Mouse (Mus musculus) thymus, adult 2 months (tissue): ENCODE data around the gene Rrn3. TPM values are rescaled to one million over a fixed set of nuclear protein-coding genes. Genes with fewer than 3 reads are reported as not detected.
"Not testable (repeated sequence)": the region's sequence is repeated elsewhere in the genome, so short reads cannot be mapped to it uniquely, and the experiment has no call there.

Experiments used
- DNase-seq: peaks from one replicate; pipeline ENCODE4 v3.0.0; 2021
- H3K27ac ChIP-seq: fragments of 200-500 bp; 2 replicates; pipeline ENCODE4 v1.5.1; 2012; ENCODE audit warnings: low read length, control low read depth; ENCODE audit not compliant: control insufficient read depth, insufficient read depth
- H3K27me3 ChIP-seq: fragments of 200-500 bp; 2 replicates; pipeline ENCODE4 v1.6.1; 2012; ENCODE audit warnings: mild to moderate bottlenecking, low read length, moderate library complexity, mixed read lengths; ENCODE audit not compliant: control insufficient read depth, insufficient read depth
- H3K36me3 ChIP-seq: fragments of 200-500 bp; 2 replicates; pipeline ENCODE4 v1.6.1; 2012; ENCODE audit warnings: mild to moderate bottlenecking, low read length, moderate library complexity; ENCODE audit not compliant: control insufficient read depth, insufficient read depth
- H3K4me1 ChIP-seq: fragments of 200-500 bp; replicated peaks from 2 replicates; pipeline ENCODE4 v1.6.1; 2012; ENCODE audit warnings: low read length; ENCODE audit not compliant: control insufficient read depth, insufficient read depth
- H3K4me3 ChIP-seq: fragments of 200-500 bp; 2 replicates; pipeline ENCODE4 v1.5.1; 2012; ENCODE audit warnings: mild to moderate bottlenecking, low read length, control low read depth, moderate library complexity; ENCODE audit not compliant: control insufficient read depth, insufficient read depth
- CTCF ChIP-seq: fragments of 200-500 bp; IDR thresholded peaks from 2 replicates; pipeline ENCODE4 v1.5.1; 2012; ENCODE audit warnings: mild to moderate bottlenecking, control low read depth, low read length, moderate library complexity, borderline replicate concordance; ENCODE audit not compliant: control insufficient read depth, poor library complexity, insufficient read depth; ENCODE audit errors: extremely low read depth
- POLR2A ChIP-seq: fragments of 200-500 bp; IDR thresholded peaks from 2 replicates; pipeline ENCODE4 v1.6.1; 2012; ENCODE audit warnings: mild to moderate bottlenecking, low read length, control low read depth, moderate library complexity; ENCODE audit not compliant: control insufficient read depth, poor library complexity, insufficient read depth; ENCODE audit errors: extremely low read depth
- WGBS: fragments of 180-500 bp; shearing (Covaris S2); methylation state at CpG from one replicate; pipeline ENCODE4 v1.1.7; 2018; 5-methylcytosine and 5-hydroxymethylcytosine counted together
- polyA plus RNA-seq: library from polyadenylated mRNA; depleted of rRNA; stranded (reverse); fragments of >200 nt; gene quantifications from 2 replicates; pipeline ENCODE4 v1.2.3, GENCODE M21; 2012; rRNA removed

The Rrn3 gene
- polyA plus RNA-seq = 13.6 and 14.6 TPM in 2 replicates

DNA sequence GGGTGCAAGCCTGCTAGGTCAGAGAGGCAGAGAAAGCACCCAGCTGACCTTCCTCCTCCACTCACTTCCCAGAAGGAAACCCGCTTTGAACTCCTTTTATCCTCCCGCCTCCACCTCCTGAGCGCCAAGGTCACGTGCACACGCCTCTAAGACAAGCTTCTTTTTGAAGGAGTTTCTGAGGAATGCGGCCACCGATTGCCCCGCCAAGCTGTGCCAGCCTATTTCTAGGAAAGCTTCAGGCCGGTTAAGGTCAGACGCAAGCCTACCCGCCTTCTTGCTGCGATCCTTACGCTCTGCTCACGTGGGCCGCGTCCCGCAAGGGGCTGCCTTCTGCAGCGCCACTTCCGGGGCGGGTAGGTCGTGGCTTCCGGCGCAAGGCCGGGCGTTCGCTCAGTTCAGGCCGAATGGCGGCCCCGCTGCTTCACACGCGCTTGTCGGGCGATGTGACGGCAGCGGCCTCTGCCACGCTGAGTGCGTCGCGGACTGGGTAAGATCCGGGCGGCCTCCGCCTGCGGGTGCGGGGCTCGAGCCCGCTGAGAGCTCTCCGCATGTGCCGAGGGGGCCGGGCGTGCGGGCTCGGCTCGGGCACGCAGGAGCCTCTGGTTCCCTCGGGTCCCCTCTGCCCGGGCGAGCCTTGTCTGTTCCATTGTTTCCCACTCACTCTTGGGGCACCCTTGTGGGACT lies at the start of gene Rrn3:
Gene Rrn3 (plus strand): TSS at position 356 of the 684 bp plus-strand sequence.
- peak within 1 kb of the TSS; percentile 70 for H3K4me3 ChIP-seq
- DNase-seq = peak; percentile 86
- H3K27ac ChIP-seq = no peak within 1 kb of the TSS; the same call in 1 of the 2 replicates
- H3K4me1 ChIP-seq = peaks cover 11% of the 10 kb centered on the region
- TF ChIP-seq POLR2A (peak; percentile 86), CTCF (0 out of 2 replicates have a peak, but pooled peaks have one; percentile 16)
- WGBS = under 1% methylated on average over 57 of the region's 57 CpGs
- no peaks in the 10 kb centered on the region for H3K27me3 ChIP-seq
- peaks cover 15% of the 10 kb centered on the region for H3K36me3 ChIP-seq

- no peak for DNase-seq
- Histone ChIP-seq H3K27me3 (no peaks in the 10 kb centered on the region), H3K4me1 (no peaks in the 10 kb centered on the region), H3K27ac (no peak overlapping the region), H3K4me3 (no peak overlapping the region), H3K36me3 (no peaks in the 10 kb centered on the region)
- no peak for TF ChIP-seq CTCF
- TF ChIP-seq POLR2A = no peak
- WGBS = 64% methylated on average over 3 of the region's 3 CpGs
These were observed 47.7 kb upstream of the Rrn3 start for GRCm38 (mm10) chr16:13732786-13733185.

DNA sequence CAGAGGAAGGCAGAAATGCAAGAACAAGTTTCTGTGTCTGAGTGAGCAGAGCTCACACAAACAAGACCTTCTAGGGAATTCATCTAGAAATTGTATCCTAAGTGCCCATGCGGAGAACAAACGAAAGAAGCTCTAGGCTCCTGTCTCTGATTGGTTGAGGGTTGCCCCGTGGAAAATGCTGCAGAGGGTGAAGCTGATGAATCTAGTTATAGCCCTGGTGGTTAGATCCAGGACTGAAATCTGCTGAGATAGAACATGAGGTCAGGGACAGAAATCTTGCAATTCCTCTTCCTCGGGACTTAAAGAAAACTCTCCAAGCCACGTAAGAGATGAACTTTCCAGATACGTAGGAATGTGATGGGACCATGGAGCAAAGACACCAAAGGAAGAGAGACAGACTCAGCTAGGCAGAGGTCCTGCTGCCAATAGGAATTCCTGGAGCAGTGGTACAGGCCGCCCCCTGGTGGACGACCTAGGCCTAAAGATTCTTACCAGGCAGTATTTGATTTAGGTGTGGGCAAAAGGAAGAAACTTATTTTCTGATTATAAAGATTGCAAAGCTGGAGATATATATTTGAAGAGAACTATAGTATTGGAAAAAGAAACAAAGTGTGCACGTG lies 46.9 kb upstream of the Rrn3 start:
- no peaks in the 10 kb centered on the region for H3K27me3 ChIP-seq
- TF ChIP-seq POLR2A = no peak
- peak; percentile 62; the same call in 1 of the 2 replicates for TF ChIP-seq CTCF
- H3K4me3 ChIP-seq = no peak overlapping the region
- peak; percentile 71 for DNase-seq
- WGBS = 31% methylated on average over 9 of the region's 9 CpGs
- no peaks in the 10 kb centered on the region for H3K36me3 ChIP-seq
- no peaks in the 10 kb centered on the region for H3K4me1 ChIP-seq
- no peak overlapping the region for H3K27ac ChIP-seq

DNA sequence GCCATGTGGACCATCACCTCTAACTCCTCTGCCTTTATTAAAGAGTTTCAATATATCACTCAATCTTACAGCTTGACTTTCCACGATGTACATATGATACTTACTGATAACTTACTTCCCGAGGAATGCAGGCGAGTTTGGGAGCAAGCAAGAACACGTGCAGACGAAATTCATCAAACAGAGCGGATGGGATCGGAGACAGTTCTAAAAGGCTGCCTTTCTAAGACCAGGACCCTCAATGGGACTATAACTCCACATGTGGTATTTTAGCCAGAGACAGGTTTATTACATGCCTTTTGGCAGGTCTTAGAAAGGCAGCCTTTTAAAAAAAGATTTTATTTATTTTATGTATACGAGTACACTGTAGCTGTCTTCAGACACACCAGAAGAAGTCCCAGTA lies 44.5 kb upstream of the Rrn3 start:
- no peak for TF ChIP-seq CTCF
- TF ChIP-seq POLR2A = no peak
- H3K27ac ChIP-seq = no peak overlapping the region
- H3K36me3 ChIP-seq = no peaks in the 10 kb centered on the region
- no peak overlapping the region for H3K4me3 ChIP-seq
- H3K27me3 ChIP-seq = no peaks in the 10 kb centered on the region
- DNase-seq = no peak
- WGBS = 92% methylated on average over 8 of the region's 8 CpGs
- no peaks in the 10 kb centered on the region for H3K4me1 ChIP-seq

DNA sequence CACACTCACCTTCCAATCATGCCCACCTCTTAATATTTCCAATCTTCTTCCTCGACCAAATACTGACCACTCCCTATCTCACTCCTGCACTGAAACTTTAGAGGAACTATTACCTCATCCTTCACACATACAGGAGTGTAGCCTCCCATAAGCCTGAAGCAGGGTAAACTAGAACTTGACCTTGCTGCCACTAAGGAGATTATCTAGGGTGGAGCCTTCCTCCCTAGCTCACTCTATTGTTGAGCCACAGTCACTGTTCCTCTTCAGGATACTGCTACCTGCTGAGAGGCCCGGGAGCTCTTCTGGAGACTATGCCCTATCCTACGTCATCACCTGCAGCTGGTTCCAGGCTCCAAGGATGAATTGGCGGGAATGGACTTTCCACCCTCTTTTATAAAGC lies 41.5 kb upstream of the Rrn3 start:
- H3K4me1 ChIP-seq, DNase-seq, H3K4me3 ChIP-seq, H3K27me3 ChIP-seq, H3K36me3 ChIP-seq, H3K27ac ChIP-seq: not testable (repeated sequence)
- 86% methylated on average over 4 of the region's 4 CpGs for WGBS

DNA sequence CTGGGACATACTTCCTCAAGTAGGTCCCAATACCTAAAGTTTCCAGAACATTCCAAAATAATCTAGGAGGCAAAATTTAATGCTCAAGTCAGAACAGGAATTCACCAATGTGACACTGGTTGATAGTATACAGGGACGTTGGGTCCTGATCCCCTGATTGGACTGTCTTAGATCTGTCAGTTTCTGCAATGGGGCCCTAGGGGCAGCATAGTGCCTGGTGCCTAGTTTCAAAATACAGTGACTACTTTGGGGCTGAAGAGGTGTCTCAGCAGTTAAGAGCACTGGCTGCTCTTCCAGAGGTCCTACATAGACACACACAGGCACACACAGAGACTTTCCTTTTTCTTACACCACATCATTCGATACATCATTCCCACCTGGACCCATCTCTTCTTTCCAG lies 39.7 kb upstream of the Rrn3 start:
- H3K4me1 ChIP-seq = no peaks in the 10 kb centered on the region
- 79% methylated on average over 2 of the region's 2 CpGs for WGBS
- TF ChIP-seq CTCF = no peak
- no peak for TF ChIP-seq POLR2A

DNA sequence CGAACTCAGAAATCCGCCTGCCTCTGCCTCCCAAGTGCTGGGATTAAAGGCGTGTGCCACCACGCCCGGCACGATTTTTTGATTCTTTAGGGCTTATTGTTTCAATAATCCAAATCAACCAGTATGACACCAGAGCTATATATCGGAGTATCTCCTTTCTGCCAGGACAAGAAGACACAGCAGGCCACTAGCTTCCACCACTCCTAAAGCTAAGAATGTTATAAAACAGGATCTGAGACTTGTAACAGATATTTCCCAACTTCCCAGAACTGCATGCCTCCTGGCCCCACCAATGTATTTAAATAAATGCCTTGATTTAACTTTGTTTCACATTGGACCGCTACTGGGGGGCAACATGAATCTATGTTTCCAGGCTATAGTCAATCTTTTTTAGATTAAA lies 32.8 kb upstream of the Rrn3 start:
- Histone ChIP-seq H3K27ac (no peak overlapping the region), H3K27me3 (no peaks in the 10 kb centered on the region), H3K4me3 (no peak overlapping the region), H3K36me3 (no peaks in the 10 kb centered on the region), H3K4me1 (no peaks in the 10 kb centered on the region)
- 97% methylated on average over 8 of the region's 8 CpGs for WGBS
- no peak for DNase-seq
- TF ChIP-seq CTCF = no peak
- TF ChIP-seq POLR2A = no peak

More for the DNA sequence above, 39.7 kb upstream of the Rrn3 start:
- H3K36me3 ChIP-seq = no peaks in the 10 kb centered on the region
- H3K27ac ChIP-seq = no peak overlapping the region
- no peak for DNase-seq
- H3K4me3 ChIP-seq = no peak overlapping the region
- no peaks in the 10 kb centered on the region for H3K27me3 ChIP-seq
